Mouse (Mus musculus) MEL-GATA-1-ER (cell line): ENCODE data around the gene Nedd9.

Source experiments
- DNase-seq: peaks from one replicate; pipeline ENCODE4 v3.0.0-alpha.2; 2012; ENCODE audit warnings: low read depth; ENCODE audit errors: extremely low read depth

Gene Nedd9

GRCm38 (mm10) chr13:41456292-41457029, 30.7 kb downstream of the Nedd9 start:
- DNase-seq: no peak

- DNase-seq: no peak
These were observed 33.7 kb downstream of the Nedd9 start for GRCm38 (mm10) chr13:41453227-41454193.

GRCm38 (mm10) chr13:41450821-41451220, 36.3 kb downstream of the Nedd9 start:
- no peak for DNase-seq

GRCm38 (mm10) chr13:41449211-41449610, 38.0 kb downstream of the Nedd9 start:
- no peak for DNase-seq

- DNase-seq: no peak
These were observed 40.0 kb downstream of the Nedd9 start for GRCm38 (mm10) chr13:41447209-41447608.

- no peak for DNase-seq
These were observed 40.6 kb downstream of the Nedd9 start for GRCm38 (mm10) chr13:41446591-41446990.

- DNase-seq: no peak
These were observed 41.9 kb downstream of the Nedd9 start for GRCm38 (mm10) chr13:41445067-41445808.

- DNase-seq: no peak
These were observed 42.9 kb downstream of the Nedd9 start for GRCm38 (mm10) chr13:41444230-41444629.

- DNase-seq: no peak
These were observed 45.0 kb downstream of the Nedd9 start for GRCm38 (mm10) chr13:41442145-41442544.

- no peak for DNase-seq
These were observed 47.0 kb downstream of the Nedd9 start for GRCm38 (mm10) chr13:41440205-41440604.

GRCm38 (mm10) chr13:41437390-41437789, 49.8 kb downstream of the Nedd9 start:
- DNase-seq: no peak

GRCm38 (mm10) chr13:41436731-41437130, 50.4 kb downstream of the Nedd9 start:
- DNase-seq: no peak

- no peak for DNase-seq
These were observed 54.0 kb downstream of the Nedd9 start for GRCm38 (mm10) chr13:41433201-41433600.

GRCm38 (mm10) chr13:41431795-41432194, 55.4 kb downstream of the Nedd9 start:
- DNase-seq: no peak

GRCm38 (mm10) chr13:41427046-41427445, 60.1 kb downstream of the Nedd9 start:
- DNase-seq: no peak

GRCm38 (mm10) chr13:41423463-41424074, 63.6 kb downstream of the Nedd9 start:
- no peak for DNase-seq

- no peak for DNase-seq
These were observed 64.6 kb downstream of the Nedd9 start for GRCm38 (mm10) chr13:41422581-41422980.

GRCm38 (mm10) chr13:41420376-41420775, 66.8 kb downstream of the Nedd9 start:
- DNase-seq: no peak

- DNase-seq: no peak
These were observed 68.8 kb downstream of the Nedd9 start for GRCm38 (mm10) chr13:41418198-41418869.
